Mouse (Mus musculus) heart, postnatal 14 days (tissue): Measurements from ENCODE around the gene Ankrd6. TPM values are rescaled to one million over a fixed set of nuclear protein-coding genes. Genes with fewer than 3 reads are reported as not detected.

Experiments used
- DNase-seq, 2 experiments: peaks; one replicate each; pipeline ENCODE4 v3.0.0; 2021 to 2022
- intact Hi-C: fragments of 180-260 bp; cut with DNase I; formaldehyde crosslinking; loops from one replicate; pipeline ENCODE4 v1.15.1; 2025
- total RNA-seq, 2 experiments: library from RNA; stranded (reverse); gene quantifications; 2 replicates each; pipeline ENCODE4 v1.2.3; 2021

The Ankrd6 gene
- total RNA-seq, 2 experiments from 2014 or later = 3.0 to 4.1 TPM

GRCm38 (mm10) chr4:32952681-32953080 is 2.0 kb upstream of the Ankrd6 start:
- intact Hi-C loops = loop anchor here (5.0 to 10.0 kb wide), 4 partner anchors 148 to 338 kb away; partner anchors contain the start of genes Casp8ap2 and Lyrm2
- DNase-seq = no peak

GRCm38 (mm10) chr4:32951035-32951940 is 647 bp upstream of the Ankrd6 start:
- DNase-seq = no peak
- intact Hi-C loops = loop anchor here (2.0 to 10.0 kb wide), 5 partner anchors 68 to 336 kb away; partner anchors contain the start of genes Casp8ap2 and Lyrm2

- intact Hi-C loops = loop anchor here (5.0 kb wide), 1 partner anchor 56 kb away; no protein-coding TSS in a partner anchor
- no peak for DNase-seq
Measured at GRCm38 (mm10) chr4:32948696-32949095, 1.9 kb downstream of the Ankrd6 start.

GRCm38 (mm10) chr4:32947631-32948030 is 3.0 kb downstream of the Ankrd6 start:
- DNase-seq = peak; percentile 6 to 46
- intact Hi-C loops = loop anchor here (5.0 kb wide), 1 partner anchor 55 kb away; no protein-coding TSS in a partner anchor

- DNase-seq = no peak
- intact Hi-C loops = no loop called here
Measured at GRCm38 (mm10) chr4:32940984-32941383, 9.7 kb downstream of the Ankrd6 start.

- intact Hi-C loops = no loop called here
- DNase-seq = no peak
Measured at GRCm38 (mm10) chr4:32939964-32940363, 10.7 kb downstream of the Ankrd6 start.

GRCm38 (mm10) chr4:32939521-32939920 is 11.1 kb downstream of the Ankrd6 start:
- intact Hi-C loops = no loop called here
- no peak for DNase-seq

- intact Hi-C loops = no loop called here
Measured at GRCm38 (mm10) chr4:32936762-32937341, 13.8 kb downstream of the Ankrd6 start.

GRCm38 (mm10) chr4:32932056-32932455 is 18.6 kb downstream of the Ankrd6 start:
- intact Hi-C loops = loop anchor here (5.0 kb wide), 1 partner anchor 45 kb away; no protein-coding TSS in a partner anchor
- DNase-seq = no peak

More at GRCm38 (mm10) chr4:32936762-32937341, 13.8 kb downstream of the Ankrd6 start:
- no peak for DNase-seq

GRCm38 (mm10) chr4:32929750-32930149 is 20.9 kb downstream of the Ankrd6 start:
- intact Hi-C loops = loop anchor here (5.0 kb wide), 1 partner anchor 42 kb away; no protein-coding TSS in a partner anchor
- no peak for DNase-seq

- no peak for DNase-seq
- intact Hi-C loops = no loop called here
Measured at GRCm38 (mm10) chr4:32928692-32929448, 21.8 kb downstream of the Ankrd6 start.

GRCm38 (mm10) chr4:32923891-32924294 is 26.7 kb downstream of the Ankrd6 start:
- DNase-seq = no peak
- intact Hi-C loops = no loop called here

- peak; percentile 13 to 48 for DNase-seq
- intact Hi-C loops = no loop called here
Measured at GRCm38 (mm10) chr4:32923436-32923835, 27.2 kb downstream of the Ankrd6 start.

GRCm38 (mm10) chr4:32922871-32923270 is 27.8 kb downstream of the Ankrd6 start:
- intact Hi-C loops = no loop called here

GRCm38 (mm10) chr4:32920863-32921262 is 29.8 kb downstream of the Ankrd6 start:
- DNase-seq = no peak
- intact Hi-C loops = no loop called here

More at GRCm38 (mm10) chr4:32922871-32923270, 27.8 kb downstream of the Ankrd6 start:
- no peak for DNase-seq

GRCm38 (mm10) chr4:32918571-32918970 is 32.1 kb downstream of the Ankrd6 start:
- no peak for DNase-seq
- intact Hi-C loops = no loop called here

GRCm38 (mm10) chr4:32916689-32917385 is 33.8 kb downstream of the Ankrd6 start:
- DNase-seq = no peak
- intact Hi-C loops = no loop called here

- intact Hi-C loops = no loop called here
- no peak for DNase-seq
Measured at GRCm38 (mm10) chr4:32915928-32916327, 34.7 kb downstream of the Ankrd6 start.

GRCm38 (mm10) chr4:32909996-32910395 is 40.6 kb downstream of the Ankrd6 start:
- intact Hi-C loops = no loop called here
- DNase-seq = no peak
